Mouse (Mus musculus): ENCODE measurements around the gene Nosip. TPM values are rescaled to one million over a fixed set of nuclear protein-coding genes. Genes with fewer than 3 reads are reported as not detected.

Gene Nosip
- polyA plus RNA-seq, 1 experiment from 2014 or later: 53.8 TPM

DNA sequence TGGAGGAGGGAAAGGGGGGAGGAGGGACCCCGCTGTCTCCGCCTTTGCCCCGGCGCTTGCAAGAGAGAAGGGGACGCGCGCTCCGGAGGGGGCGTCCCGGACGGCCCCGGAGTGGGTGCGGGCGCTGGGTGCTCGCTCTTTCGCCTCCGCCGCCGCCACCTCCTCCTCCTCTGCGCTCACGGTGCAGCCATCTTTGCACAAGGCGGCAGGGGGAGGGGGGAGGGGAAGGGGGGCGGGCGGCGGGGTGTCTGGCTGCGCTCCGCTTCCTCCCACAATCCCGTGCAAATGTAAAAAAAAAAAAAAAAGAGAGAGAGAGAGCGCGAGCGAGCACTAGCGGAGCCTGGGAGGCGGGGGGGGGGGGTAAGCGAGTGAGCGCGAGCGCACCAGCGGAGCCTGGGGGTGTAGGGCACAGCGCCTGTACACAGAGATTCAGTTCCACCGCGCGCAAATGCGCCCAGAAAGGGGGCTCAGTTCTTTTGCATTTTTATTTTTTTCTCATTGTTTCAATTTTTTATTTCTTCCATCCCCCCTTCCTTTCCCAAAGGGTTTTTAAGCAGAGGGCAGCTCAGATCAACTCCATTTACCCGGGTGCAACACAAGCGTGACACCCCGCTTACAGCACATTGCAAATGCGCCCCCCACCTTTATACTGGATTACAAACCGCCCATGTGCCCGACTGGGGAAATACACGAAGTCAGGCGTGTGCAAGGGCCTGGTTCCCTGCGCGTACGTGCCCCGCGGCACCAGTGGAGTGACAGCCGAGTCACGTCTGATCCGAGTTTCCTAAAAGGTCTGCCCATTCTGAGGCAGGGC, 8.9 kb upstream of the Nosip start:
- H3K27ac ChIP-seq (ENCODE audit: low read length): peak overlapping the region; percentile 98
- ATAC-seq (replicated peaks; ENCODE audit: extremely low read depth, insufficient read depth, low FRiP score): peak; percentile 47
- H3K9me3 ChIP-seq (replicated peaks; ENCODE audit: control insufficient read depth, low read length): no peaks in the 10 kb centered on the region
- peak overlapping the region; percentile 96 for H3K4me3 ChIP-seq (ENCODE audit: low read length)
- peak overlapping the region; percentile 97 for H3K9ac ChIP-seq (ENCODE audit: low read length)
- peaks cover 21% of the 10 kb centered on the region for H3K36me3 ChIP-seq (ENCODE audit: control insufficient read depth, insufficient read depth)
- WGBS: 1% methylated on average over 33 of the region's 59 CpGs
- peaks cover 17% of the 10 kb centered on the region for H3K4me1 ChIP-seq (ENCODE audit: control insufficient read depth, insufficient read depth, low read length)
- H3K27me3 ChIP-seq (ENCODE audit: control insufficient read depth, insufficient read depth, low read length): no peaks in the 10 kb centered on the region
- H3K4me2 ChIP-seq (ENCODE audit: low read depth, low read length): peak overlapping the region; percentile 98

DNA sequence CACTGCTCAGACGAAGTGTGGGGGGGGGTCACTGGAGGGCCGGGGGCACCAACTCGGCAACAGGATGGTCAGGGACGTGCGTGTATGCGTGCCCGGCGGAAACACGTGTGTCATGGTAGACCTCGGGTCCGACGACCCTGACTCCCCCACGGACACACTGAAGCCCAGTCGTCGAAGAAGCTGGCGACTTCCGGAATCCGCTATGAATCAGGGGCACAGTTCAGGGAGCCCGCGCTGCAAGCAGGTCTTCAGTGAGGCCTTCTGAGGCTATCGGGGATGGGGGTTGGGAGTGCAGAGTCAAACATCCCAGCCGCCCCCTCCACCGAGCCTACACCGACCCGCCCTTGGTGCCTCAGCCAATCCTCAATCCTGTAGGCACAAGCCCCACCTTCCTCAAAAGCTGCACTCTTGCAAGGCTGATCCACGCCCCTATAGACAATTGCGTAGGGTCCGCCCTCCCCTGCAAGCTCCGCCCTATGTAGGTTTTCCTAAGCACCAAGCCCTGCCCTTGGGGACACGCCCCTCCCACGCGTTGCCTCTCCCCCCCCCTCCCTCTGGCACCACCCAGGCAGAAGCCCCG, 8.2 kb upstream of the Nosip start:
- peak overlapping the region; percentile 96 for H3K4me3 ChIP-seq (ENCODE audit: low read length)
- ATAC-seq (replicated peaks; ENCODE audit: extremely low read depth, insufficient read depth, low FRiP score): peak; percentile 94
- H3K36me3 ChIP-seq (ENCODE audit: control insufficient read depth, insufficient read depth): peaks cover 14% of the 10 kb centered on the region
- H3K27me3 ChIP-seq (ENCODE audit: control insufficient read depth, insufficient read depth, low read length): no peaks in the 10 kb centered on the region
- no peaks in the 10 kb centered on the region for H3K9me3 ChIP-seq (replicated peaks; ENCODE audit: control insufficient read depth, low read length)
- H3K9ac ChIP-seq (ENCODE audit: low read length): peak overlapping the region; percentile 75
- peak overlapping the region; percentile 98 for H3K27ac ChIP-seq (ENCODE audit: low read length)
- H3K4me2 ChIP-seq (ENCODE audit: low read depth, low read length): peak overlapping the region; percentile 84
- peaks cover 17% of the 10 kb centered on the region for H3K4me1 ChIP-seq (ENCODE audit: control insufficient read depth, insufficient read depth, low read length)
- WGBS: 0% methylated on average over 32 of the region's 33 CpGs

DNA sequence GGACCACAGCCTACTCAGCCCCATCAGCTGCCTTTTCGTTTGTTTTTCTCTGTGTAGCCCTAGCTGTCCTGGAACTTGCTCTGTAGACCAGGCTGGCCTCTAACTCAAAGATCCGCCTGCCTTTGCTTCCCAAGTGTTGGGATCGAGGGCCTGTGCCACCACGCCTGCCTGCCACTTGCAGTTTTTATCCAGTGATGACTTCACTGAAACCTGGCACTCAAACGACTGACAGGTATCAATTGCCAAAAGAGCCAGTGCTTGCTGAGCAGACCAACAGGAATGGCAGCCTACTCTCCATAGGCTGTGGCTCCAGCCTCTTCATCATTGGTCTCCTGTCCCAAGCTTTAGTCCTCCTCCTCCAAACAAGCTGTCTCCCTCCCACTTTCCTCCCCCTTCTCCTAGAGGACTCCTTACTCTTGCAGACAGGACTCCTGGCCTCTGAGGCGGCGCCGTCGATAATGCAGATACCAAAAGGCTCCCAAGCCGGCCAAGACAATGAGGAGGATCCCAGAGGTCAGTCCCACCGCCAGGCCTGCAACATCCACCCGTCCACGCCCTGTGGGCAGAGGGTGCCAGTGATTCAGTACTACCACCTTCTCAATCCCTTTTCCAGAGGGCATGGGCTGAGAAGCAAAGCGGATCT, 5.8 kb upstream of the Nosip start:
- no peak overlapping the region for H3K27ac ChIP-seq (ENCODE audit: low read length)
- WGBS: 57% methylated on average over 14 of the region's 14 CpGs
- ATAC-seq (replicated peaks; ENCODE audit: extremely low read depth, insufficient read depth, low FRiP score): no peak

DNA sequence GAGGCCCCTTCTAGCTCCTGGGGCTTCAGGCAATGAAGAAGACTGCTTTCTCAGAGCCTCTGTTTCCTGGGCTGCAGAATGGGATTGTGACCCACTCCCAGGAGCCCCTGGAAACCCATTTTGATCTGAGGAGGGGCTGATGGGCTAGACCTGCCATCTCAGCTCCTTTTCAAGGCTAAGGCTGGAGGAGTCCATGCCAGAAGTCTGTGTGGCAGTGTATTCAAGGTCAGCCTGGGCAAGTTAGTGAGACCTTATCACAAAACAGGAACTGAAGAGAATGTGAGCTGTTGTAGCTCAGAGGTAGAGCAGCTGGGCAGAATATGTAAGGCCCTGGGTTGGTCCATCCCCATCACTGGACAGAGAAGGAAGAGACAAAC, 5.3 kb upstream of the Nosip start:
- Histone ChIP-seq H3K27ac (ENCODE audit: low read length) (no peak overlapping the region), H3K4me3 (ENCODE audit: low read length) (no peak overlapping the region), H3K4me2 (ENCODE audit: low read depth, low read length) (no peak overlapping the region), H3K4me1 (ENCODE audit: control insufficient read depth, insufficient read depth, low read length) (peaks cover 9% of the 10 kb centered on the region), H3K27me3 (ENCODE audit: control insufficient read depth, insufficient read depth, low read length) (no peaks in the 10 kb centered on the region), H3K9ac (ENCODE audit: low read length) (0 out of 2 replicates have a peak overlapping the region, but pooled peaks have one; percentile 11), H3K36me3 (ENCODE audit: control insufficient read depth, insufficient read depth) (no peaks in the 10 kb centered on the region), H3K9me3 (replicated peaks; ENCODE audit: control insufficient read depth, low read length) (no peaks in the 10 kb centered on the region)
- ATAC-seq (replicated peaks; ENCODE audit: extremely low read depth, insufficient read depth, low FRiP score): no peak

More for the DNA sequence above, 5.8 kb upstream of the Nosip start:
- no peaks in the 10 kb centered on the region for H3K36me3 ChIP-seq (ENCODE audit: control insufficient read depth, insufficient read depth)
- no peaks in the 10 kb centered on the region for H3K27me3 ChIP-seq (ENCODE audit: control insufficient read depth, insufficient read depth, low read length)
- H3K9me3 ChIP-seq (replicated peaks; ENCODE audit: control insufficient read depth, low read length): no peaks in the 10 kb centered on the region
- H3K9ac ChIP-seq (ENCODE audit: low read length): 0 out of 2 replicates have a peak overlapping the region, but pooled peaks have one; percentile 11
- H3K4me3 ChIP-seq (ENCODE audit: low read length): no peak overlapping the region
- peaks cover 10% of the 10 kb centered on the region for H3K4me1 ChIP-seq (ENCODE audit: control insufficient read depth, insufficient read depth, low read length)
- H3K4me2 ChIP-seq (ENCODE audit: low read depth, low read length): no peak overlapping the region

DNA sequence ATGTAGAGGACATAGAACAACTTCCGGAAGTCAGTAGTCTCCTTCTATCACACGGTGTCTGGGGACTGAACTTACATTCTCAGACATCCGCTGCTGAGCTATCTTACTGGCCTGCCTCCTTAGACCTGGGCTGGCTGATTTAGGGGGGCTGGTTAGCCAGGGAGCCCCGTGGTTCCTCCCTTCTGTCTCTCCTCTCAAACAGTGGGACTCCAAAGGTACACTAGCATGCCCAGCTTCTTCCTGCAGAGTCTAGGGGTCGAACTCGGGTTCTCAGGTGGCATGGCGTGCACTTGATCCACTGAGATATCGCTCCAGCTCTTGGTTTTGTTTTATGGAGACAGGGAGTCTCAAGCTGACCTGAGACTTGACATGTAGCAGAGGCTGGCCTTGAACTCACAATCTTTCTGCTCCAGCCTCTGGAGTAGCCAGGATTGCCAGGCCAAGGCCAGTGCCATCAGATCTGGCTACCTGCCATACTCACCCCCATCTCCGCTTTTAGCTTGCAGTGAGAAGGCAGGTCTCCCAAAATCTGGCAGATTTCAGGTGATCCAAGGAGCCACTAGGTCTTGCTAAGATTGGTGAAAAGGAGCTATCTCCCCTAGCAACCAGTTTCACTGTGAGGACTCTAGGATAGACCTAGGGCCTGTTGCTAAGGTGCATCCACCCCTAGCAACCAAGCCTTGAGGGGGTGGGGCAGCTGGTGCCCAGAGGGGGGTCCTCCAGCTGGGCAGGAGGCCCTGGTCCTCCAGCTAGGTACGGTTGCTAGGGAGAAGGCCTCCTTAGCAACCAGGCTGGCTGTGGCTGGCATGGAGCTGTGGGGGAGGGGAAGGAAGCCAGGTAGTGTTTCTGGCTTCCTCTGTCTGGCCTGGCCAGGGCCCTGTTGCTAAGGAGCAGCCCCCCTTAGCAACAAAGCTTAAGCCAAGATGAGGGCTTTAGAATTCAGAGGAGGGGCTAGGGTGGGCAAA, 3.3 kb upstream of the Nosip start:
- Histone ChIP-seq H3K4me2 (ENCODE audit: low read depth, low read length) (no peak overlapping the region), H3K9ac (ENCODE audit: low read length) (no peak overlapping the region), H3K9me3 (replicated peaks; ENCODE audit: control insufficient read depth, low read length) (no peaks in the 10 kb centered on the region), H3K36me3 (ENCODE audit: control insufficient read depth, insufficient read depth) (no peaks in the 10 kb centered on the region), H3K4me1 (ENCODE audit: control insufficient read depth, insufficient read depth, low read length) (peaks cover 14% of the 10 kb centered on the region), H3K27ac (ENCODE audit: low read length) (no peak overlapping the region), H3K27me3 (ENCODE audit: control insufficient read depth, insufficient read depth, low read length) (no peaks in the 10 kb centered on the region), H3K4me3 (ENCODE audit: low read length) (no peak overlapping the region)
- ATAC-seq (replicated peaks; ENCODE audit: extremely low read depth, insufficient read depth, low FRiP score): no peak
- 78% methylated on average over 10 of the region's 10 CpGs for WGBS

DNA sequence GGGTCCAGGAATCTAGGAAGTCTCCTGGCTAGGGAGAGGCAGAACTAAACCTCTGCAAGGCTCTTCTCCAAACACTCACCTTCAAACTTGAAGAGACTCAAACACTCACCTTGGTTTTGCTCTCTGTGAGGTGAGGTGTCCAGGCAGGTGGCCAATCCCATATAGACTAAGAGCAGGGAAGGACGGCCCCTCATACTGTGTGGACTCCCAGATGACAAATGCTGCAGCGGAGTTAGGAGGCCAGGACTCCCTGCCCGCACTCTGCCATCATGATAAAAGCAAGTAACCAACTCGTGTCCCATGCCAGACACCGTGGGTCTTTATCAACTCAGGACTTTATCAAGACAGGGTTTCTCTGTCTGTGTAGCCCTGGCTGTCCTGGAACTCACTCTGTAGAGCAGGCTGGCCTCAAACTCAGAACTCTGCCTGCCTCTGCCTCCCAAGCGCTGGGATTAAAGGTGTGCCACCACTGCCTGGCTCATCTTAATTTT, 1.6 kb upstream of the Nosip start:
- 77% methylated on average over 6 of the region's 6 CpGs for WGBS
- Histone ChIP-seq H3K27ac (ENCODE audit: low read length) (no peak overlapping the region), H3K9me3 (replicated peaks; ENCODE audit: control insufficient read depth, low read length) (no peaks in the 10 kb centered on the region), H3K9ac (ENCODE audit: low read length) (no peak overlapping the region), H3K27me3 (ENCODE audit: control insufficient read depth, insufficient read depth, low read length) (no peaks in the 10 kb centered on the region), H3K4me1 (ENCODE audit: control insufficient read depth, insufficient read depth, low read length) (peaks cover 15% of the 10 kb centered on the region), H3K4me2 (ENCODE audit: low read depth, low read length) (no peak overlapping the region), H3K36me3 (ENCODE audit: control insufficient read depth, insufficient read depth) (no peaks in the 10 kb centered on the region), H3K4me3 (ENCODE audit: low read length) (no peak overlapping the region)
- ATAC-seq (replicated peaks; ENCODE audit: extremely low read depth, insufficient read depth, low FRiP score): no peak

DNA sequence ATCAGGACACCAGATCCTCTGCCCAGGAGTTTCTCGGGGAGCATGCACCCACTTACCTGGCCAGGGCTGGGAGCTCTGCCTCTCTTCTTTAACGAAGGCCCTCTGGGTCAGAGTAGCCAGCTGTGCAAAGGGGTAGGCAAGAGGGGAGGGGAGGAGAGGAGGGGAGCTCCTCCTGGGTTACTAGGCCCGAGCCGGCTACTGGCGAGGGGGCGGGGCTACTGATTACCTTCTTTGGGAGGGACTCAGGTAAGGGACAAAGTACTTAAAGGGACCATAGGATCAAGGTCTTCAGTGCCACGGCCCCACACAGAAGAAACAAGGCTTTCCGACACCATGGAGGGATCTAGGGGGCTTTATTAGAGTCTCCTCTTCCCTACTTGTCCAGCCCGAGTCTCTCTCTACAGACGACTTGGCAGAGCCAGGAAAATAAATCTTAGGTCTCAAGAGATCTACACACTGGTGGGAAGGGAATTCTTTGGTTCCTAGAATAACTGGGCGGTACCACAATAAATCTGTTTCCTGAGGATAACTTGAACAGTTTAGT, 625 bp upstream of the Nosip start:
- no peaks in the 10 kb centered on the region for H3K9me3 ChIP-seq (replicated peaks; ENCODE audit: control insufficient read depth, low read length)
- peak overlapping the region; percentile 65 for H3K4me3 ChIP-seq (ENCODE audit: low read length)
- no peak for ATAC-seq (replicated peaks; ENCODE audit: extremely low read depth, insufficient read depth, low FRiP score)
- peaks cover 15% of the 10 kb centered on the region for H3K4me1 ChIP-seq (ENCODE audit: control insufficient read depth, insufficient read depth, low read length)
- H3K27me3 ChIP-seq (ENCODE audit: control insufficient read depth, insufficient read depth, low read length): no peaks in the 10 kb centered on the region
- peak overlapping the region; percentile 87 for H3K27ac ChIP-seq (ENCODE audit: low read length)
- H3K4me2 ChIP-seq (ENCODE audit: low read depth, low read length): peak overlapping the region; percentile 68
- 19% methylated on average over 11 of the region's 11 CpGs for WGBS
- H3K36me3 ChIP-seq (ENCODE audit: control insufficient read depth, insufficient read depth): no peaks in the 10 kb centered on the region
- peak overlapping the region; percentile 73 for H3K9ac ChIP-seq (ENCODE audit: low read length)

DNA sequence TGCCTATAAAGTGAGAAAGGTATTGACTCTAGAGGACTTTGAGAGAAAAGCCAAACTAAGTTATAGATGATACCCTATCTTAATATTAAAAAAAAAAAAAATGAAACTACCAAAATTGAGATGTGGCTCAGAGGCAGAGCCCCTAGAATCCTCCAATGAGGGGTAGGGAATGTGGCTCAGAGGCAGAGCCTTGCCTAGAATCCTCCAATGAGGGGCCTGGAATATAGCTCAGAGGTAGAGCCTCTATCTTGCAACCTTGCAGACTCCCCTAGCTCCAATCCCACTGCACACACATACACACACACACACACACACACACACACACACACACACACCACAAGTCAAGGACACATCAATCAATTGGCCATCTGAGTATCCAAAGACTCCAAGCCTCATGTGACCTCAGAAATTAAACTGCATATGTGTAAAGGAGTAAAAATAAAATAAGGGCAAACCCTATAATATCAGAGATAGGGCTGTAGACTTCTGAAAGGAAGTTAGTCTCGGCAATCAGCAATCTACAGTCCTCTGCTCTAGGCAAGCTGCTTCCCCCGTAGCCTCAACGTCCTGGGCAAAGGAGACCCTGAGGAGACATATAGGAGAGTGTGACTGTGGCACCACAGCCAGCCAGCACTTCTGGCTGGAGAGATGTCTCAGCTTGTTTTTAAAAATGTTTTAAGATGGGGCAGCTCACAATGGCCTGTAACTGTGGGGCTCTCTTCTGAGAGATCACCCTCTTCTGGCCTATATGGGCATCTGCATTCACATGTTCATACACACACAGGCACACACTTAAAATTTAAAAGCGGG, 5.2 kb downstream of the Nosip start:
- H3K4me1 ChIP-seq (ENCODE audit: control insufficient read depth, insufficient read depth, low read length): peaks cover 9% of the 10 kb centered on the region
- no peaks in the 10 kb centered on the region for H3K27me3 ChIP-seq (ENCODE audit: control insufficient read depth, insufficient read depth, low read length)
- ATAC-seq (replicated peaks; ENCODE audit: extremely low read depth, insufficient read depth, low FRiP score): no peak
- no peak overlapping the region for H3K9ac ChIP-seq (ENCODE audit: low read length)
- H3K4me2 ChIP-seq (ENCODE audit: low read depth, low read length): no peak overlapping the region
- H3K27ac ChIP-seq (ENCODE audit: low read length): no peak overlapping the region
- WGBS: 77% methylated on average over 4 of the region's 4 CpGs
- no peaks in the 10 kb centered on the region; the same call in 1 of the 2 replicates for H3K9me3 ChIP-seq (replicated peaks; ENCODE audit: control insufficient read depth, low read length)
- no peaks in the 10 kb centered on the region for H3K36me3 ChIP-seq (ENCODE audit: control insufficient read depth, insufficient read depth)
- H3K4me3 ChIP-seq (ENCODE audit: low read length): no peak overlapping the region

Data from heart, embryonic 16.5 days (tissue).